Mouse (Mus musculus): ENCODE measurements around the gene Rab17.

Rab17 gene

DNA sequence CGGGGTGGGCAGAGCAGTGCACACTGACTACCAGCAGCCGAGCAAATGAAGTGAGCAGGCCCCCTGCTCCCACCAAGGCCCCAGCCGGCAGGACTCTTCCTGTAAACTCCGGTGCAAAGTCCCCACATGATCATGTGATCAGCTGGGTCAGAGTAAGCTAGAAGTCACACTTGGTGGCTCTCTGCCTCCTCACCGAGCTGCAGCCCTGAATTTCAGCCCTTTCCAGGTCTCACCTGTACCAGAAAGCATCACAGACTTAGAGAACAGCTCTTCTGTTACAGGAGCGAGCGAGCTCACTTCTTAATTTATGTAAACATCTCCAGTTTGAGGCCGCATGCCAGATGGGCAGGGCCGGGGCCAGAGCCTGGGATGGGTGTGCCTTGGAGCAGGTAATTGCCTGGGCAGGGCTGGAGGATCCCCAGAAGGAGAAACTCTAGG, at the start of gene Rab17:
TSS of gene Rab17 (minus strand) at position 315 of the 438 bp plus-strand sequence.
- no peak for DNase-seq

DNA sequence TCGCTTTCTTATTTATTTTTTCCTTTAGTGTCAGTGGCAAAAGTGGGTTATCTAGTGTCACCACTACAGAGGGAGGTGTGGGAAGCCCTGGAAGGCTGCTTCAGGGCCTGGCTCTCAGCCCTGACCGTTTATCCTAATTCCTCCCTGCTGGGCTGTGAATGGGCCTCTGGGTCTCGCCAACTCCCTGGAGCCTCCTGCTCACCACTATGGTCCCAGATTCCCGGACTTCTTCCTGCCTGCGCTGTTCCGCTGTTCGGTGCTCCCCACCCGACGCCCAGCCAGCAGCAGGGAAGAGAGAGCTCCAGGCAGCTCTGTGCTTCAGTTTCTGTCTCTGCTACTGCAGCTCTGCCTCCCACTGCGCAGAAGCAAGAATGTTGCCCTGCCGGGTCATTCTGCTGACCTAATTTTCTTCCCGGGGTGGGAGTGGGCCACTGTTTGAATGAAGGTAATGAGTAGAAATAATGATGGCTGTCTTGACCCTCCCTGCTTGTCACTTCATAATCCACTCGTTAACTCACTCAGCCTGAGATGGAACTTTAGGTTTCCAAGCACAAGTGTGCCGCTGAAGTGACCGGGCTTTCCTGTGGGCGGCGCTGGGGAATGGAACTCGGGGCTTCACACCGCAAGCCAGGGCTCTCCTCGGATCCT, 47.8 kb upstream of the Rab17 start:
- peak; percentile 32 to 57 for DNase-seq

DNA sequence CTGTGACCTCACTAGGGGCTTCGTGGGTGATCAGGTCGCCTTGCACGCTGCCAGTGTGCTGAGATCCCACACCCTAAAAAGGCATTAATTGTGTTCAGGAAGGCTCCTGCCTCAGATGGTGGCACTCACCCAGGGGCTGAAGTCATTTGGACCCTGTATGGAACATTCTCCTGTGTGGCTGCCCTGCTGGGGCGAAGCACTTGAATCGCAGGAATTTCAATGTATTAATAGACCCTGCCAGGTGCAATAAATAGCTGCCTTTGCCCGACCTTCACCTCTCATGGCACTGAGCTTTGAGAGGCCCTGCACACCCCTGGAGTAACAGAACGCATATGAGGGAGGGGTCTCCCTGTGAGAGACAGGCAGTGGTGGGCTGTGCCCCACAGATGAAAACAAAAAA, 46.1 kb upstream of the Rab17 start:
- DNase-seq = no peak

DNA sequence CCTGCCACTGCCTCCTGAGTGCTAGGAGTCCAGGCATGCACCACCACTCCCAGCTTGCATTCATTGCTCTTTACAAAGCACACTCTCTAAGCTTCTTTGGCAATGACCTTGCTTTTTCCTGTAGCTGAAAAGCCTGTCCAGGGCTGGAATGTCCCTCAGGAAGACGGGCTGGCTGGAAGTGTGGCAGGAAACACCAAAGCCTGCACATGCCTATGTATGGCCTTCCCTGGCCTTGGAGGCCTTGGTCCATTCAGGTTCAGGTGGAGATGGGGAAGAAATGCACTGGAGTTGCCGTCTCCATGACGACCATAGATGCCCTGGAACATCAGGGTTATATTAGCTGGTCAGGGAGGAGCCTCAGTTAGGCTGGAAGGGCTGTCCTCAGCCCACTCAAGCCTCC, 44.3 kb upstream of the Rab17 start:
- DNase-seq = no peak

DNA sequence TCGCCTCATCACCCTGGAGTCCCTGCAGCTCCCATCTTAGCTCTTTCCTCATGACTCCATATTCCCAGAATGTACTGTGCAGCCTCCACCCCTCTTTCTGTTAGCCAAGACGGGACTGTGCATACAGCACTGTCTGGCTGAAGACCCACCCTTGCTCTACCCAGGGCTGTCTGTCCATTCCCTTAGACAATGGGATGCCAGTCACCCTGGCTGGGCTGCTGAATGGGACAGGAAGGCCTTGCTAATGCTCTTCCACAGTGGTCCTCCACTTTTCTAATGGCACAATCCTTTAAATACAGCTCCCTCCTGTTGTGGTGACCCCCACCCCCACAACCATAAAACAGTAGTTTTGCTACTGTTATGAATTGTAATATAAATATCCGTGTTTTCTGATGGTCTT, 41.9 kb upstream of the Rab17 start:
- DNase-seq = no peak

DNA sequence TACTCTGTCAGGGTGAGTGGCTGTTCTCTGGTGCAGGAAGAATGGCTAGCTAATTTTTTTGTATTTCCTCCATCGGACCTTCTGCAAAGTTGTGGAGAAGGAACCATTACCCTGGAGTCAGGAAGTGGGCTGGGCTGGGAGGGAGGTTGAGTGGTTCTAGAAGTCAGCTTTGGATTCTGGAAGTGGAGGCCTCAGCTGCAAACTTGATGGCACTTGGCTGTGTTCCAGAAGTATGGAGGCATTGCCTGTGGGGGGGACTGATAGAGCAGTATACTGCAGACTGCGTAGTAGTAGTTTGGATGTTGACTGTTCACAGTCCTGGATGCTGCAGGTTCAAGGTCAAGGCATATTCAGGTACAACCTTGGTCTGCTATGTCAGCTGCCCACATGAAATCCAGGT, 41.3 kb upstream of the Rab17 start:
- no peak for DNase-seq

DNA sequence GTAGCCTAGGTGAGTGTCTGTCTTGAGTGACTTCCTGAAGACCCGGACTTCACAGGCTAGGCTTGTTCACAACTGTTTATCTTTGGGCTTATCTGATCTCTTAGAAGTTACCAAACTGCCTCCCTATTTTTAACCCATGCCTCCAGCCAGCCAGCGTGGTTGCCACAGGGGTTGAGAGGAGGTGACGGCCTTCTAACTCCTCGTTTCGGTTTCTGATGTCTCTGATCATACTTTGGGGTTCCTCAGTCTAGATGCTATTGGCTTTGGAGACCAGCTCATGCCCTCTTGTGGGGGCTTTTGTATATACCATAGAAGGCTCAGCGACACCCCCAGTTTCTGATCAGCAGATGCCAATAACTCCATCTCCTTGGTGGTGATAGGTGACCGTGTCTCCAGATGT, 40.8 kb upstream of the Rab17 start:
- DNase-seq = no peak

DNA sequence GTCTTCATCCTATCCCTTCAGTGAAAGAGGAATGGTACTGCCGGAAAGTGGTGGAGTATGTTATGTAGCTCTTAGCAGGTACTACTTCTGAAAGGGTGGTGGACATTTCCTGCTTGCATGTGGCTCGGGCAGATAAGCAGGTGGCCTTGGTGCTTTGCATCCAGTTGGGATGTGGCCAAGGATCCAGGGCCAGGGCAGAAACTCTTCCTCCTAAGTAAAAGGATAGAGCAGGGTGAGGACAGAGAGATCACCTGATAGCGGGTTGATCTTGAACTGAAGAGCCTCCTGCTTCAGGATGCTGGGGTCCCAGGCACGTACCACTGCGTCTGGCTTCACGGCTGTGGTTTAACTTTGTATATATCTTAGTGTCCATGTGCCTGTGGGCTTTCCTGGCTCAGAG, 39.8 kb upstream of the Rab17 start:
- peak in 1 of 2 experiments; percentile 44 for DNase-seq

DNA sequence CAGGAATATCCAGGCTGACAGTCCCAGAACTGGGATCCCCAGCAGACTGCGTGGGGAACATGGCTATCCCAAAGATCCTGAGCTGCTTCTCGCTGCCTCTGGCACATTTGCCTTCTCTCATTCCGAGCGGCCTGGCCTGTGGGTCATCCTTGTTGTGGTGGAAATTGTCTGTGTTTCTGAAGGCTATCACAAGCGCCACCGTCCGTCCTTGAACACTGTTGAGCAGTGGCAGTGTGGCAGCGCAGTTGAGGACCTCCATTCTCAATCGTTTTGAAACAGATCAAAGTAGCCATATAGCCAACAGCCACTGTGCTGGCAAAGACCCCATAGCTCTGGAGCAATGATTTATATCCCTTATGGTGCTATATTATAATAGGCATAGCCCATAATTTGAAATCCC, 39.3 kb upstream of the Rab17 start:
- no peak for DNase-seq

DNA sequence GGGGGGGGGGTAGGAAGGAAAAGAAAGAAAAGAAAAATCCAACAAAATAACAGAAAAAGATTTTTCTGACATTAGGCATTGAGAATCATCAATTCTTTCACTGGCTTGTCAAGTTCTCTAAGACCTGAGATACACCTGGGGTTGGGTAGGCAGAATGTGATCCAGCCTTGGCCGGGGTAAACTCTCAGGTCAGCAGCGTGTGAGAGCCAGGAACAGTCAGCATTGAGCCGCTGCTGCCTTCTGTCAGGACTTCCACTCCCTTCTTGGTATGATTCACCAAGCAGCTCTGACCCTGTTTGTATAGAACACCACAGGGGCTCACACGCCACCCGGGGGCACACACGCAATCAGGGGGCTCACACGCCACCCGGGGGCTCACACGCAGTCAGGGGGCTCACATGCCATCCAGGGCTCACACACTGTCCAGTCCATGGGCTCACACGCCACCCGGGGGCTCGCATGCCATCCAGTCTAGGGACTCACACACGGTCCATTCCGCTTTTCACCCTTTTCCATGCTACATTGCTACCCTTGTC, 38.8 kb upstream of the Rab17 start:
- DNase-seq = no peak

DNA sequence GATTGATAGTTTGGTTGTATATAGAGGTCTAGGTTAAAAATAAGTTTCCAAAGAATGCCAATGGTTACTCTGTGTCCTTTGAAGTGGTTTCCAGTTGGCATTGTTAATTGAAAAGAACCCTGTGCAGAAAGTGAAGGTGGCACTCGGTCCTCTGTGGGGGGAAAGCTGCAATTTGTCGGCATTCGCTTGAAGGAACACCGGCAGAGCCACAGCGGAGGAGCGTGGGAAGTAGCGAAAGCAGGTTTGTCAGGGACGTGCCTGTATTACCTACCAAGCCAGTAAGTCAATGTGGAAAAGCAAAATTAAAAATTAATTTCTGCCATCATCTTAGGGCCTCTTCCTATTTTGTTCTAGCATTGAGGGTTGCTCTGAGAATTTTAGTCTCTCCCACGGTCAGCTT, 37.2 kb upstream of the Rab17 start:
- DNase-seq = no peak

DNA sequence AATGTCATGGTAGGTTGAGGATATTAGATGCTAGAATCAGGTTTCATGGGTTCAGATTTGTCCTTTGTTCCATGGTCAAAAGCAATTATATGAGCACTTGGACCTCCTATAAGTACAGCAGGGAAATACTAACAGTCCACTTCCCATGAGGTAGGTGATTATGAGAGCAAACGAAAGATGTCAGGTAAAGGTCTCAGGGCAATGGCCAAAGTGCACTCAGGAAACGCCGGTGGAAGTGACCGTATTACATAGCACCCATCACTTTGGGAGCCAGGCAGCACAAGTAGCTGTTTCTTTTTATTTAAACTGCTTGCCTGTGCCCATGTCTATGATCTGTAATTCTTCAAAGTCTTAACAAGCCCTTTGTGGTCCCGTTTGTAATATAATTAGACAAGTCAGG, 36.6 kb upstream of the Rab17 start:
- no peak for DNase-seq

DNA sequence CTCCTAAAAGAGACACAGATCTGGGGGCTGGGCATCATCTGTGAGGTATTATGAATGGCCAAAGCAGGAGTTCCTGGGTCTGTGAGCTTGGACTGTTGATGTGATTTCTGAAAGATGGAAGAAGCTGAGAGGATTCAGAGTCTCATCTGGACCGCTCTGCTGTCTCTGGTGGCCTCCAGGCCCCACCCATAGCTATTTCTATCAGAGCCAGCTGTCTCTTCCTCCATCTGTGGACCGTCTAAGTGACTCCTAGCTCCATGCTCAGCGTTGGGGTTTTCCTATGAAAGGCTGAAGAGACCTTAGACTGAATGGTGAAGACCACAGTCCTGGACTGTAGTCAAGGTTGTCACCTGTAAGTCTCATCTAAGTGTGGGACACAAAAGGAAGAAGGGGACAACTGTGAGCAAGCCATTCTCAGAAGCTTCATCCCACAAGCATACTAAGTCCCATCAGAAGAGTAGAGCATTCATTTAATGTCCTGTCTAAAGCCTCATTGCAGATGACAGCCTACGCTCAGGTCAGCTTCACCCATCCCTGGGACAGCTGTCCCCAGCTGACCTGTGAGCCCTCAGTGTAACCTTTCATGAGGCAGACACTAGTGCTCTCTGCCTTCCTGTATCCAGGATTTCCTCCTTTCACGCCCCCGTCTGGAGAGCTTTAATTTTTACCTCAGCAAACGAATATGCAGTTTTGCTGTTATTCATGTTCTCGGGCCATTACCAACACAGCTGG, 34.2 kb upstream of the Rab17 start:
- DNase-seq = no peak

DNA sequence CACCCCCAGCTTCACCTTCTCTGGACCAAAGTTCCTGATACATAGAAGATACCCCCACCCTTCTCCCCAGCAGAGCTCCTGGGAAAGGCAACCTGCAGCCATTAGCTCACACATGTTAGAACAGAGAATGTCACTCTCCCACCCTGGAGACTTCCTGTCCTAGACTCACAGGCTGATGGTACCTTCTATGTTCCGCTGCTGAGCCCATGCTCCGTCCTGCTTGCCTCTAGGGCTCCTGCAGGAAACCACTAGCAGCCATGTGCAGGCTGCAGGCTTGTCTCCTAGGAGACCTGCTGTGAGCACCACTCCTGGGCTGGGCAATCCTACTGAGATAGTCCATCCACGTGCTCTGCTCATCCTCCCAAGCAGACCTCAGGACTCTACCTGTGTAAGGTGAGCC, 33.2 kb upstream of the Rab17 start:
- DNase-seq = no peak

DNA sequence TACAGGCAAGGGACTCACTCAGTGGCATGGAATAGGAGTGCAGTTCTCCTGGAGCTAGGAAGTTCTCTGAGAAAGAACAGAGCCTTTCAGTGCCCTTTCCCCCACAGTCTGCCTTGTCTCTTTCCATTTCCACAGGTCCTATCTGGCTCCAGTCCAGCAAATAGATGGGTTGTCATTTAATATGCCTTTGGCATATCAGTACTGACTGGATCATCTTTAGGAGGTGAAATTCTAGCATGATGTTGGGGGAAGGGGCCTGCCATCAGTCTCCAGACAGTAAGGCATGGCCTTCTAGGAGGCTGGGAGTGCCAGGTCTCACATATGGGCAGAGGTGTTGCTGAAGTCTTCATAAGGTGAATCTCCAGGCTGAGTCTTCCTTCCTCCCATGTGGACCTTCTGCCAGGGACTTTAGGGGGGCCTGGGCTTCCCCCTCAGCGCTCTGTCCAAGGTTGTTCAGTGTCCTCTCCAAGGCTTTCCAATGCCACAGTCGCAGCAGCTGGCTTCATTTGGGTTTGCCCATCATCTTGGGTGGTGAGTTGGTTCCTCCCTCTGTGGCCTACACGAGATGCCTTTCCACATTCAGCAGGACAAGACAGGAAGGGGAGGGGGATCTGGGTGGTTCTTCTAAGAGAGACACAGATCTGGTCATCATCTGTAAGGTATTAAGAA, 32.5 kb upstream of the Rab17 start:
- no peak for DNase-seq

DNA sequence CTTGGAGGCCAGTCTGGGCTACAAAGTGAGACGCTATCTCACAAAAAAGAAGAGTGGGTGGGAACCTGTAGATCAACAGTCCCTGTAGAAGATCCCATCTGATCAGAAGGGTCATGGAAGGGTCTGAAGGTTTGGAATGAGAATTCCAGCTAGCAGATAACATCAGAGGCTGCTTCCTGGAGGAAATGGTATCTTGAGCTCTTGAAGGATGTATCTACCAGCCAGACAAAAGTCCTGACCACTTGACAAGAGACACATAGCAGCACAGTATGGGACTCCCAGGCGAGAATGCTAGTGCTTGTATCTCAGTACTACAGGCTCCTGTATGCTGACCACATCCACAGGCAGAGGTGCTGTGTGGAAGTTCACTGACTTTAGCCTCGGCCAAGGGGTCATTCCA, 31.6 kb upstream of the Rab17 start:
- no peak for DNase-seq

DNA sequence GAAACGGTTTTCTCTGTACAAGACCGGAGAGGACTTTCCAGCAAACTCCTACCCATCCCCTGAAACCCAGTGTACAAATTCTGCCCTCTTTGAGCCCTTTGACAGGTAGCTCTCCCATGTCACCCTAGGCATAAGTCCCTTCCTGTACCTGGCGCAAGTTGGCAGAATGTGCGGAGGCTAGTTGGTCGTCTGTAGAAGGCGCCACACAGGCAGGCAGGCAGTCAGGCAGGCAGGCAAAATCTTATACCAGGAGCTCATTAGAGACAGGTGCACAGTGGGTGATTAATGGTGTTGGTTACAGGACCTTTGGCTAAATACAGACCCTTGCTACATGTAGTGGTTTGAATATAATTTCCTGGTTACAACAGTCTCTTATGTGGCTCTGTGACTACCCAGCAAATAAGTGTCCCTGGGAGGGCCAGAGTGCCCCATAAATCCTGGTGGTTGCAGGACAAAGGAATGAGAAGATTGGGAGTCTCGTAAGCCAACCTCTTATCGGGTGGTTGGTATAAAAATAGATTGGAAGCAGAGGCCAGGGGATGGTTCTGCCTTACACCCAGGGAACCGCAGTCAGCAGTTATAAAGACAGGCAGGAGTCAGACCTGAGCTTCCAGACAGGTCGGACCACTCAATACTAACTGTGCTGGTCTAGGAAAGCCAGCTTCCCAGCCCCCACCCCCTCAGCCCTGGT, 30.6 kb upstream of the Rab17 start:
- no peak for DNase-seq

DNA sequence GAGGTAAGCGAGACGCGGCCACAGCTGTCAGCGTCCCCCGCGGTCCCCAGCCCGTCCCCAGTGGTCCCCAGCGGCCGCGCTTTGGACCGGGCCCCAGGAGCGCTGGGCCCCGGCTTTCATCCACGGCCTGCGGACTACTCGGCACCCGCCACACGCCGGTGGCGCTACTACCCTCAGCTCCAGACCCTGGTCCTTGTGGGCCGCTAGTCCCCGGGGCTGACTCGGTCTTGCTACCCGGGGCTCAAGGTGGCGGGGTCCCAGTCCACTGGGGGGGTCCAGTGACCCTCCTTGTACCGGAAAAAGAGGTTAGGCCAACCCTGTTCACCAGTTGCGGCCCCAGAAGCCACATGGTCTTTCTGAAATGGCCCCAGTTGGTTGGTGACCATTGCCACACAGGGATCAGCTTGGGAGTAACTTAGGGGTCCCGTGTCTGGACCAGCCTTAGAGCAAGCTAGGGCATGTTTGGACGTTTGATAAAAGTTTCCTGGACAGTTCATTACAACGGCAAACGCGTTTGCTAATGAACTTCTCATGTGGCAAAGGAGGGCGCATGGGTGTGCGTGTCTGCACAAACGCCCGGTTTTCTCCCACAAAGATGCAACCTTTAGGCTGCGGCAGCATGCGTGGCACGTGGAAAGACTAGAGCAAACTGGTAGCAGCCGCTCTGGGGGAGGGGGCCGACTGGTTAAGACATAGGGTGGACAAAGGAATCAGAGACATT, 29.6 kb upstream of the Rab17 start:
- peak in 1 of 2 experiments; percentile 21 for DNase-seq

DNA sequence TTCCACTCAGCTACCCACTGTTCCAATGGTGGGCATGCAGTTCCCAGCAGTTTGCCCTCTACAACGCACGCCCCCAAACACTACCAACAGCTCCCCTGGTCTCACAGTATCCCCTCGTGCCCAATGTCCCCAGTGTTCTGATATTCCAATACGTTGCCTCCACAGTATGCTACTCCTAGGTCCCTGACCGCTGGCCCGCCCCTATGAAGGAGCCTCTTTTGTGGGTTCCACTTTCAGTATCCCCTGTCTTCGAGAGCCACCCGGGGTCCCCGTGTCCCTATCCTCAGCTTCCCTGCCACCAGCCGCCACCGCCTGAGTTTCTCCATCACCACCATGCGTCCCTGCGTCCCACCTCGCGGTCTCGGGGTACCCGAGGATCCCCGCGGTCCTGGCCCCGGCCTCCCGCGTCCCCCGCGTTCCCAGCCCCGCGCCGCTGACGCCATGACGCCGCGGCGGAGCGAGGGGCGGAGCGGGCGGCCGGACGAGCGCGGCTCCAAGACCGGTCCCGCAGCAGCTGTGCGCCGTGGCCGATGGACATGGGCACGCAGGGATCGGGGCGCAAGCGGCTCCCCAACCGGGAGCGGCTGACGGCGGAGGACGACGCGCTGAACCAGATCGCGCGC, 28.9 kb upstream of the Rab17 start, which contains the start of gene Lrrfip1:
TSS of gene Lrrfip1 (plus strand) at position 470 of the 623 bp plus-strand sequence.
- DNase-seq = peak; percentile 70 to 77

DNA sequence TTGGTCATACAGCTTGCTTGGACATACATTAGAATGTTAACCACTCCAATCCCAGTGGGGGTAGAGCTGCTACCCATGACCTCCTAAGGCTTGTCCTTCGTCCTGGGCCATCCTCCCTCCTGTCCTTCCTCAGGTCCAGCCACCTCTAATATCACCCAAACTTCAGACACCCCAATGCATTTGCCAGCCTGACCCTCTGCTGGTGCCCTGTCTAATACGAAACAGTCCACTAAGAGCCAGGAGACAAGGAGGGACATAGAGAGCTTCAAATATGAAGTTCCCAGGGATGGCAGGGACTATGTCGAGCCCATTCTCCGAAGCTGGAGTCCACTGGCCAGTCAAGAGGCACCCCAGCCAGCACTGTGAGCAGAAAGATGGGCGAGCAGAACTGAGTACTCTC, 28.2 kb upstream of the Rab17 start:
- no peak for DNase-seq

DNA sequence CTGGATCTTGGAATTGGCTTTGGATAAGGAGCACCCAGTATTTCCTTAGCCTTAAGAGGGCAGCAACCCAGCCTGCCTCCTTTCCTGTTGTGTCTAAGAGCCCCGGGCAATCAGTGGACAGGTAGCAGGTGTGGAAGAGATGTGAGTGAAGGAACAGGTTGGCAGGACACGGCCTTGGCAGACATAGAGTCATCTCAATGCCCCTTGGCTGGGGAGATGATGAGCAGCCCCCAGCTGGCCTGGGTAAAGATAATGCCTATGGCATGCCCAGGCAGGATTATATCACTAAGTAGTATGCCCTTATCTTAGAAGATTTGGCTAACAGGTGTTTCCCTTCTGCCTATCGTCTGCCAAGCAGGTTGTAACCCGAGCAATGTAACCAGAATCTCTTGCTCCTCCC, 27.7 kb upstream of the Rab17 start:
- no peak for DNase-seq

DNA sequence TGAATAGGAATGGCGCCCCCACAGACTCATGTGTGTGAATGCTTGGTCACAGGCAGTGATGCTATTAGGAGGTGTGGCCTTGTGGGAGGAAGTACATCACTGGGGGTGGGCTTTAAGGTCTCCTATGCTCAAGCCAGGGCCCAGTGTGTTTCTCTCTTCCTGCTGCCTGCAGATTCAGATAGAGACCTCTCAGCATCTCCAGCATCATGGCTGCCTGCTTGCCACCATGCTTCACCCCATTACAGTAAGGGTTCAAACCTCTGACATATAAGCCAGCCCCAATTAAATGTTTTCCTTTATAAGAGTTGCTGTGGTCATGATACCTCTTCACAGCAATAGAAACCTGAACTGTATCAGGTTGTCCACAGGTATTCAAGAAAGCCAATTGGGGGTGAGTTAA, 26.5 kb upstream of the Rab17 start:
- DNase-seq = no peak
